Mouse (Mus musculus) limb, embryonic 12.5 days (tissue): ENCODE measurements around the gene Fam90a1b. TPM values are rescaled to one million over a fixed set of nuclear protein-coding genes. Genes with fewer than 3 reads are reported as not detected.
"Not testable (repeated sequence)": the region's sequence is repeated elsewhere in the genome, so short reads cannot be mapped to it uniquely, and the experiment has no call there.

Experiments used
- ATAC-seq: fragments of 200-750 bp; cut with Nextera tagmentation; 2 replicates; pipeline ENCODE4 v1.8.0; 2017; ENCODE audit warnings: low read depth, moderate TSS enrichment; ENCODE audit not compliant: insufficient number of reproducible peaks, insufficient read depth, low FRiP score, low TSS enrichment
- H3K27ac ChIP-seq: fragments of 300-500 bp; sonication (generic); 2 replicates; pipeline ENCODE4 v1.5.1; 2016; ENCODE audit warnings: mild to moderate bottlenecking, moderate library complexity
- H3K27me3 ChIP-seq: fragments of 300-500 bp; sonication (generic); 2 replicates; pipeline ENCODE4 v1.6.1; 2016; ENCODE audit warnings: mild to moderate bottlenecking, moderate library complexity
- H3K36me3 ChIP-seq: fragments of 300-500 bp; sonication (generic); 2 replicates; pipeline ENCODE4 v1.6.1; 2016; ENCODE audit warnings: mild to moderate bottlenecking, moderate library complexity
- H3K4me1 ChIP-seq: fragments of 300-500 bp; sonication (generic); replicated peaks from 2 replicates; pipeline ENCODE4 v1.6.1; 2016
- H3K4me2 ChIP-seq: fragments of 300-500 bp; sonication (generic); 2 replicates; pipeline ENCODE4 v1.6.1; 2016; ENCODE audit warnings: mild to moderate bottlenecking, moderate library complexity
- H3K4me3 ChIP-seq: fragments of 300-500 bp; sonication (generic); replicated peaks from 2 replicates; pipeline ENCODE4 v1.5.1; 2016; ENCODE audit warnings: mild to moderate bottlenecking
- H3K9ac ChIP-seq: fragments of 300-500 bp; sonication (generic); replicated peaks from 2 replicates; pipeline ENCODE4 v1.6.1; 2016; ENCODE audit warnings: mild to moderate bottlenecking, moderate library complexity
- H3K9me3 ChIP-seq: fragments of 300-500 bp; sonication (generic); 2 replicates; pipeline ENCODE4 v1.6.1; 2016; ENCODE audit warnings: mild to moderate bottlenecking, moderate library complexity
- WGBS: fragments of 180-500 bp; shearing (Covaris S2); methylation state at CpG from one replicate; pipeline ENCODE4 v1.1.7; 2016; 5-methylcytosine and 5-hydroxymethylcytosine counted together
- microRNA-seq: library from miRNA; unstranded; fragments of <30 nt; microRNA quantifications from one replicate; pipeline ENCODE4, GENCODE M21; 2017
- polyA plus RNA-seq: library from polyadenylated mRNA; unstranded; fragments of >200 nt; fragmentation: Nextera tagmentation; extraction: Ambion mirVana; gene quantifications from 2 replicates; pipeline ENCODE4 v1.2.1, GENCODE M21; 2016

Gene Fam90a1b
- polyA plus RNA-seq: 0.29 TPM in 1 of 2 replicates, not detected in the other

DNA sequence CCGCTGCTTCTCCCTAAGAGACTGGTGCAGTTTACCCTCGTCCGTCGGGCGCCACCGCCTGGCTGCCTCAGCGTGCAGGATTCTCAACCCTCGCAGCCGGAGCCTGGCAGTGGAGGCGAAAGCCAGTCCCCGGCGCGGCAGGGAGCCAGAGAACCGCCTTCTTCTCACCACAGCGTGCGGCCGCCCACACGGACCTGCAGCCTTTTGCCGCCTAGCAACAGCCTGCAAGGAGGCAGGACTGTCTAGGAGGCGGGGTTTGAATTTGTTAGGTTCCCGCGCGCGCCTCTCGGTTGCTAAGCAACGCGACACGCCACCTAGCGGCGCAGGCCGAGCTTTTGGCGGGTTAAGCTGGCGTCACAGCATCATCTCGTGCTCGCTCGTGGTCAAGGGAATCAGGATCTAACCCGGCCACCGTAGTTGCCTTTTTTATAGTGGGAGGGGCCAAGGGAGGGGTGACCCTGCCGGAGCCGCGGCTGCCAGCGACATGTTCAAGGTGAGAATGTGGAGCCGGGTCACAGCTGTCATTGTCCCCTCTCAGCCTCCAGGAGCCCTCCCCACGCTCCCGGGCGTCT is at the start of gene Fam90a1b, which contains the start of gene Apoo:
Fam90a1b (minus strand) TSS at position 108 of the 572 bp plus-strand sequence.
Apoo (plus strand) TSS at position 448 of the 572 bp plus-strand sequence.
- H3K27ac ChIP-seq: peak within 1 kb of the TSS; percentile 74; the same call in 1 of the 2 replicates
- peaks cover 62% of the 10 kb centered on the region for H3K27me3 ChIP-seq

DNA sequence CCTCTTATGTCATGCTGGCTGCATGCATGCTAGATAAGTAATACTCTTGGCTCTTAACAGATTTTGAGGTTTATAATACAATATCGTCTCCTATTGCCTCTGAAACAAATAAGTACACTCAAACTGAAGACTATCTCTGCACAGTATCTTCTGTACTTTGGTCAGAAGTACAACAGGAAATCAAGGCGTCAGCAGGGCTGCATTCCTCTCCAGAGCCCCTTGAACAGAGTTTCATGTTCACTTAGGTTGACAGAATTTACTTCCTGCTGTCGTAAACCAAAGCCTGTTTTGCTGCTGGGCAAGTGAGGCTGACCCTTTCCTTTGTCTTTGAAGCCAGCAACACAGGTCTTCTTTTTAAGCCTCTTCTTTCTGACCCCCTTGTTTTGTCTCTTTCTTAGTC is 42.4 kb upstream of the Fam90a1b start:
- no peak overlapping the region for H3K4me2 ChIP-seq
- H3K27ac ChIP-seq: no peak overlapping the region
- no peaks in the 10 kb centered on the region for H3K9me3 ChIP-seq
- H3K4me3 ChIP-seq: no peak overlapping the region
- WGBS: 44% methylated on average over 3 of the region's 3 CpGs
- no peaks in the 10 kb centered on the region for H3K36me3 ChIP-seq
- ATAC-seq: no peak
- no peak overlapping the region for H3K9ac ChIP-seq
- H3K27me3 ChIP-seq: peaks cover 2% of the 10 kb centered on the region
- no peaks in the 10 kb centered on the region for H3K4me1 ChIP-seq

More for the DNA sequence above, at the start of gene Fam90a1b, which contains the start of gene Apoo:
- WGBS: 12% methylated on average over 43 of the region's 46 CpGs
- Histone ChIP-seq H3K4me3 (peak within 1 kb of the TSS; percentile 51), H3K4me1 (peaks cover 5% of the 10 kb centered on the region; the same call in 1 of the 2 replicates), H3K9me3 (no peaks in the 10 kb centered on the region), H3K36me3 (no peaks in the 10 kb centered on the region), H3K4me2 (peak within 1 kb of the TSS; percentile 52), H3K9ac (peak within 1 kb of the TSS; percentile 48)
- ATAC-seq: peak; percentile 99

DNA sequence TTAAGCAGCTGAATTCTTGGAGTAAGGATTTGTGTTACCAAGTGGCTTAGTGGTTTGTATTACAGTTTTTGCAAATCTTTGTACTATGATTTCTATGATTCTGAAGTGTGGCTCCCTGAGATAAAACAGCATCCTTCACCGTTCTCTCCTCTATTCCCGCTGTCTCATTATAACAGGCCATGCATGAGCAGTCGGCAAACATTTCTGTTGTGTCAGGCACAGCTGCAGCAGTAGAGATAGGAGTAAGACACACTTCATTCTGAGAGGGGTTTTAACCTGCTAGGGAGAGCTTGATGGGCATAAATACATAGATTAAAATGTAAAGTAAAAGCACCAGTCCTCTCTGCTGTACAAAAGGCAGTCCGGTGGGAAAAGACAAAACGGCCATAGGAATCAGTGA is 12.2 kb upstream of the Fam90a1b start:
- Histone ChIP-seq H3K4me2 (no peak overlapping the region), H3K9ac (no peak overlapping the region), H3K27ac (no peak overlapping the region), H3K4me3 (no peak overlapping the region), H3K27me3 (peaks cover 49% of the 10 kb centered on the region), H3K4me1 (no peaks in the 10 kb centered on the region), H3K9me3 (no peaks in the 10 kb centered on the region), H3K36me3 (peaks cover 8% of the 10 kb centered on the region; the same call in 1 of the 2 replicates)
- WGBS: 90% methylated on average over 5 of the region's 5 CpGs
- ATAC-seq: no peak

DNA sequence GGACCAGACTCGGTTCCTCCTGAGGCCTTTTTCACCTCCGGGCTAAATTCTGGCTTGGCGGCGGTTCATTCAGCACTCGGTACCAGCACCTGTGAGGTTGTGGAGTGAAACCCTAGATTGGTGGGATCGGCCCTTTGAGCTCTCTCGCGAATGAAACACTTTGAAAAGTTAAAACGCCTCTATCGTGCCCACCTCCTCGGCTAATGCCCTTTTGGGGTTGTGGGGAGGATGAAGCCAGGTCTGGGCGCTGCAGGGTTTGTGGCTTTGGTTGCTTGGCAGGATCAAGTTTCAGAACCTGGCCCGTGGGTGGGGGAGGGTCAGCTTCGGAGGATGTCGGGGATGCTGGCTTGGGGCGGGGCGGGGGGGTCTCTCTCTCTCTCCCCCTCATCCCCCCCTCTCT is 671 bp upstream of the Fam90a1b start:
- Histone ChIP-seq H3K4me3 (peak overlapping the region; percentile 51), H3K9me3 (no peaks in the 10 kb centered on the region), H3K4me2 (peak overlapping the region; percentile 50), H3K27me3 (peaks cover 57% of the 10 kb centered on the region), H3K4me1 (peaks cover 5% of the 10 kb centered on the region; the same call in 1 of the 2 replicates), H3K27ac (peak overlapping the region; percentile 74; the same call in 1 of the 2 replicates), H3K36me3 (no peaks in the 10 kb centered on the region), H3K9ac (peak overlapping the region; percentile 48)
- 23% methylated on average over 13 of the region's 17 CpGs for WGBS
- no peak; the same call in none of the 2 replicates for ATAC-seq

DNA sequence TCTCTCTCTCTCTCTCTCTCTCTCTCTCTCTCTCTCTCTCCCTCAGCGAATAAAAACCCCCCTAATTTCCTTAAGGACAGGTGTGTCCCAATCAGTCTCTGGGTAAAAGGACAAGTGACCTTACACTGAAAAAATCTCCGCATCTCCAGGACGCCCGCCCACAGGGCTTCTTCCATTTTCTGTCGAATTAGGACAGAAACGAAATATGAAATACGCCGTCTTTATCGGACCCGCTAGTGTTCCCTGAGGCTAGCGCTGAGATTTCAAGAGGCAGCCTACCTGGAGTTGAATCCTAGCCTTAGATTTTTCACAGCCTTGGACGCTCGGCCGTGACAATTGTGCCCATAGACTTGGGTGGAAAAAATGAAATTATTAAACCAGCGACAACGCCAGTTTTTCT is 548 bp downstream of the Fam90a1b start:
- peak overlapping the region; percentile 52 for H3K4me2 ChIP-seq
- no peak for ATAC-seq
- peak overlapping the region; percentile 22 for H3K4me3 ChIP-seq
- no peaks in the 10 kb centered on the region for H3K9me3 ChIP-seq
- no peak overlapping the region for H3K9ac ChIP-seq
- WGBS: 14% methylated on average over 16 of the region's 16 CpGs
- H3K36me3 ChIP-seq: no peaks in the 10 kb centered on the region
- peaks cover 5% of the 10 kb centered on the region; the same call in 1 of the 2 replicates for H3K4me1 ChIP-seq
- peaks cover 61% of the 10 kb centered on the region for H3K27me3 ChIP-seq
- no peak overlapping the region for H3K27ac ChIP-seq

DNA sequence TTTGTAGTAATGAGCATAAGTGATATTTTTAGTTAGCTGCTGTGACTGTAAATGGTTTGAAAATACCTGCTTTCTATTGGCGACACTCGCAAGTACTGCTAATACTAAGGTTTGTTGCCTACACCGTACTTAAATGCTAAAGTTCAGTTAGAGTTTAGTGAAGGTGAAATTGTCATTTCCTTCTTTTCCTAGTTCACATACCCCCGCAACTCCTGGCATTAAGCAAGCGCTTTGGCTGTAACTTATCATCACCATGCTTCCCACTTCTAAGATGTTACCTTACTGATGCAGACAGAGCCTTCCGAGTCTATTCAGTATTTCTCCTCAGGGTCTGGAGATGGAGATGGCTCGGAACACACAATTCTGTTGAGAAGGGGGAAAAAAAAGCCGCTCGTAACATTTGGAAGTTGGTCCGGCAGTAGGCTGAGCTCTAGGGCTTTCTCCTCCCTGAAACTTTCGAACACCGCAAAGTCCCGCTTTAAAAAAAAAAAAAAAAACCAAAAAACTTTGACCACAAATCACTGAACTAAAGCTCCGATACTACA is 1.1 kb downstream of the Fam90a1b start:
- H3K9me3 ChIP-seq: no peaks in the 10 kb centered on the region
- H3K27ac ChIP-seq: no peak overlapping the region
- no peak for ATAC-seq
- H3K4me1 ChIP-seq: peaks cover 5% of the 10 kb centered on the region; the same call in 1 of the 2 replicates
- peak overlapping the region; percentile 22 for H3K4me3 ChIP-seq
- no peaks in the 10 kb centered on the region for H3K36me3 ChIP-seq
- H3K9ac ChIP-seq: no peak overlapping the region
- 25% methylated on average over 14 of the region's 14 CpGs for WGBS
- peaks cover 60% of the 10 kb centered on the region for H3K27me3 ChIP-seq
- peak overlapping the region; percentile 52 for H3K4me2 ChIP-seq

DNA sequence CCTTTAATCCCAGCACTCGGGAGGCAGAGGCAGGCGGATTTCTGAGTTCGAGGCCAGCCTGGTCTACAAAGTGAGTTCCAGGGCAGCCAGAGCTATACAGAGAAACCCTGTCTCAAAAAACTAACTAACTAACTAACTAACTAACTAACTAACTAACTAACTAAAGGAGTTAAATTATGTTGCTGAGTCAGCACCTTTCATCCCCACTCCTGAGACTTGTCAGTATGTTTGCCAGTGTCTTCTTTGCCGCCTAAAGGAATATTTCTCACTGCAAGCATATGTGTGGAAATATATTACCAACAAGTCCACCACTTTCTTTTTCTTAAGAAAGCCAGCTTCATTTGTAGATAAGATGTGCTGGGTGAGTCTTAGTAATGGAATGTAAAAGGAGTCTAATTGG is 22.9 kb downstream of the Fam90a1b start:
- H3K4me1 ChIP-seq, H3K4me2 ChIP-seq, H3K9ac ChIP-seq, H3K4me3 ChIP-seq, H3K27ac ChIP-seq, ATAC-seq, H3K9me3 ChIP-seq, H3K36me3 ChIP-seq: not testable (repeated sequence)
- WGBS: 79% methylated on average over 4 of the region's 4 CpGs
- H3K27me3 ChIP-seq: peaks cover 27% of the 10 kb centered on the region

DNA sequence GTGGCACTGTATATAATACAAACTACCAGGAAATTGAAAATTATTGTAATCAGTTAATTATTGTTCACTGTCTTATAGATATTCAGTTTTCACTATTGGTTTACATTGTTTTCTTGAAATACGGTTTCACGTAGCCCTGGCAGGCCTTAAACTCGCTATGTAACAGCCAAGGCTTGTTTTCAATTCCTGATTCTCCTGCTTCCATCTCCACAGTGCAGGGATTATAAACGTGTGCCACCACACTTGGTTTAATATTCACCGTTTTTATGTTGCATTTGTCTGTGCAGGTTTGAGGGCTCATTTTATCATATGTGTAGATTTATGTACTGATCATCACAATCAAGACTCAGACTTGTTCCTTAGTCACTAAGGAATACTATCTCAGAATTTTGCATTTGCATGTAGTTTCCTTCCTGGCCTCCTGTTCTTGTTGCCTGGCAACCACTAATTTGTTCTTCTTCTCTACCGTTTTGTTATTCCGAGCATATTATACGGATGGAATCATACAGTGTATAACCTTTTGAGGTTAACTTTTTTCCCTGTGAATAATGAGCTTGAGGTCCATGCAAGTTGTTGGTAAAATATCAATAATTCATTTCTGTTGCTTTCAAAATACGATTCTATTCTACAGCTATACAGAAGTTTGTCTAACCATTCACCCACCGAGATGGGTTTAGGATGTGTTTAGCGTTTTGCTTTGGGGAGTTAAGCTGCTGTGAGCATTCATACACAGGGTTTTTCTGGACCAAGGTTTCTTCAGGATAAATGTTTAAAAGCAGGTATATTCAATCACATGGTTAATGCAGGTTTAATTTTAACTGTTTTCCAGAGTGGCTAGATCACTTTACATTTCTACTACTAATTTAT is 45.3 kb downstream of the Fam90a1b start:
- no peak overlapping the region for H3K4me3 ChIP-seq
- no peaks in the 10 kb centered on the region for H3K36me3 ChIP-seq
- WGBS: 86% methylated on average over 11 of the region's 11 CpGs
- peaks cover 45% of the 10 kb centered on the region for H3K27me3 ChIP-seq
- no peak overlapping the region for H3K27ac ChIP-seq
- H3K9me3 ChIP-seq: no peaks in the 10 kb centered on the region
- no peak overlapping the region for H3K4me2 ChIP-seq
- no peaks in the 10 kb centered on the region for H3K4me1 ChIP-seq
- no peak for ATAC-seq
- no peak overlapping the region for H3K9ac ChIP-seq

Small RNA genes lying within 50 kb of the gene (microRNA-seq; reads per million reads assigned to microRNA genes)
- not detected for gene Gm44477

Other genes starting within 250 kb of the Fam90a1b start
- gene Zfx, start 243.1 kb downstream of the Fam90a1b start, polyA plus RNA-seq: 33.0 and 34.0 TPM in 2 replicates
- 87.7 and 87.8 TPM in 2 replicates for gene Eif2s3x, start 153.9 kb downstream of the Fam90a1b start, polyA plus RNA-seq
- gene Klhl15, start 132.2 kb downstream of the Fam90a1b start, polyA plus RNA-seq: 8.1 and 10.4 TPM in 2 replicates
- 94.1 and 101 TPM in 2 replicates for gene Apoo, start 340 bp upstream of the Fam90a1b start, polyA plus RNA-seq
- gene Maged1, start 175.4 kb upstream of the Fam90a1b start, polyA plus RNA-seq: 735 and 768 TPM in 2 replicates